ENCODE assay signal across 20 mouse cellular contexts in genomic region chr2:70783504-70783903, GRCm38 (mm10). TPM values are rescaled to one million over a fixed set of nuclear protein-coding genes. Genes with fewer than 3 reads are reported as not detected.
DNase-seq lines count a peak whose midpoint lies in the region; ATAC-seq and TF ChIP-seq lines count a peak whose summit lies in the region.
"Had no signal": no experiment of that assay in that cellular context is flagged by ENCODE, and none has a peak within 500 bp of the region (broad histone marks: within the 10 kb centered on the region; RNA-seq: fewer than 3 reads in every experiment).

No protein-coding gene starts in this region.

- H3K4me2 ChIP-seq in stomach, postnatal 0 days (replicated peaks; ENCODE audit: low read depth), result no peak overlapping the region
- H3K4me2 ChIP-seq: embryonic facial prominence, embryonic 15.5 days; heart, embryonic 13.5 days; hindbrain, embryonic 15.5 days had no signal

- peak; percentile 87 for ATAC-seq in stomach, postnatal 0 days (ENCODE audit: low FRiP score, low TSS enrichment)
- ATAC-seq: forebrain, embryonic 16.5 days had no signal

- no peak overlapping the region for H3K4me3 ChIP-seq in stomach, postnatal 0 days (ENCODE audit: low read depth, low read length)
- H3K4me3 ChIP-seq: embryonic facial prominence, embryonic 15.5 days; erythroblast, embryonic 14.5 days; heart, embryonic 13.5 days; hindbrain, embryonic 15.5 days had no signal

- no peaks in the 10 kb centered on the region for H3K4me1 ChIP-seq in stomach, postnatal 0 days (replicated peaks; ENCODE audit: control insufficient read depth, insufficient read depth)
- H3K4me1 ChIP-seq: embryonic facial prominence, embryonic 15.5 days; hindbrain, embryonic 15.5 days had no signal

- peak; percentile 80 for DNase-seq in 416B (ENCODE audit: low read depth)
- DNase-seq in gonadal fat pad, adult 2 months (ENCODE audit: low read depth), result peak; percentile 40
- peak; percentile 75 for DNase-seq in large intestine, adult 2 months (ENCODE audit: low read depth, low spot score)
- DNase-seq in stomach, postnatal 0 days (ENCODE audit: low spot score), result peak; percentile 61
- DNase-seq in retina, embryonic 14.5 days (ENCODE audit: low spot score), result no peak
- DNase-seq in frontal cortex, postnatal 25 days (ENCODE audit: low spot score in 2 of 2), result no peak
- DNase-seq: adrenal gland, adult 8-10 months; adrenal gland, postnatal 36 days; cerebellum, adult 8-10 months; cerebellum, postnatal 14 days; embryo, embryonic 11 days; gastrocnemius, postnatal 25 days; heart, adult 11 months; heart, postnatal 36 days had no signal

- TF ChIP-seq CTCF in stomach, postnatal 0 days (IDR thresholded peaks at IDR 0.05; ENCODE audit: low read depth), result no peak

- WGBS in large intestine, adult 2 months, result 31% methylated on average over 8 of the region's 8 CpGs
- 66% methylated on average over 8 of the region's 8 CpGs for WGBS in stomach, postnatal 0 days

- no peaks in the 10 kb centered on the region for H3K36me3 ChIP-seq in stomach, postnatal 0 days (ENCODE audit: control insufficient read depth, insufficient read depth, low read length)
- H3K36me3 ChIP-seq: hindbrain, embryonic 15.5 days had no signal

- H3K9ac ChIP-seq in stomach, postnatal 0 days (ENCODE audit: low read length), result no peak overlapping the region
- H3K9ac ChIP-seq: embryonic facial prominence, embryonic 15.5 days; heart, embryonic 13.5 days; hindbrain, embryonic 15.5 days had no signal

- no peak overlapping the region for H3K27ac ChIP-seq in stomach, postnatal 0 days (replicated peaks)
- H3K27ac ChIP-seq: embryonic facial prominence, embryonic 15.5 days; heart, embryonic 13.5 days; hindbrain, embryonic 15.5 days had no signal

- no peak for TF ChIP-seq EP300 in stomach, postnatal 0 days (optimal IDR thresholded peaks at IDR 0.05)

- H3K27me3 ChIP-seq in stomach, postnatal 0 days (ENCODE audit: control insufficient read depth, insufficient read depth, low read length), result no peaks in the 10 kb centered on the region
- H3K27me3 ChIP-seq: embryonic facial prominence, embryonic 15.5 days; heart, embryonic 13.5 days; hindbrain, embryonic 15.5 days had no signal

- no peaks in the 10 kb centered on the region for H3K9me3 ChIP-seq in stomach, postnatal 0 days (ENCODE audit: control insufficient read depth, low read length)
- H3K9me3 ChIP-seq: embryonic facial prominence, embryonic 15.5 days; G1E; heart, embryonic 13.5 days; hindbrain, embryonic 15.5 days had no signal

RNA-seq across cellular contexts. Expression of gene Tlk1, which starts 42.0 kb away (rescaled TPM):
- 14.1 and 19.8 TPM in 2 replicates for polyA plus RNA-seq in gonadal fat pad, adult 2 months (2012; rRNA removed)
- 10.0 and 12.1 TPM in 2 replicates for polyA plus RNA-seq in large intestine, adult 2 months (2012; rRNA removed)
- polyA plus RNA-seq in stomach, postnatal 0 days (2015; fragmentation: Nextera tagmentation; extraction: Ambion mirVana), result 26.0 and 26.7 TPM in 2 replicates

Comparison
In these comparisons a context has a peak if more than half of its experiments do, and no peak if none do; other contexts are left out.
1. DNase-seq: peak in 416B (single experiment), gonadal fat pad, adult 2 months (single experiment), large intestine, adult 2 months (single experiment) and stomach, postnatal 0 days (single experiment); none in retina, embryonic 14.5 days (single experiment) and frontal cortex, postnatal 25 days (0 of 2).